Comparison of ENCODE assay signal across 27 mouse cellular contexts in the genomic region with DNA sequence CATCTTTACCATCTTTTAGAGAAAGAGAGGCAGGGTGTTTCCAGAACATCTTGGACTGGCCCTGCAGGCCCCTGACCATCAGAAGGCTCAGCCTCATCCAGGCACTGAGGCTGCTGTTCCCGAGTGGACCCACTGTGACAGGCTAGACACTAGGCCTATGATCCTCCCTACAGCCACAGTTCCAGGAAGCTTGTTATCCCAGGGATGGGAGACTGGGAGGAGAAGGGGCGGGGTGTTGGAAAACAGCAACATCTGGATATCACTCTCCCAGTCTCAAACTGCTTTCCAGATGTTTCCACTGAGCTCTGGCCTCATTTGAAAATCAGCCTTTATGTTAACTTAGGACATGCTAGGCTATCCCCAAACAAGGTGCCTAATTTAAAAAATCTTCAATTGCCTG.
DNase-seq lines count a peak whose midpoint lies in the region; ATAC-seq and TF ChIP-seq lines count a peak whose summit lies in the region.
"Had no signal": no experiment of that assay in that cellular context is flagged by ENCODE, and none has a peak within 500 bp of the region (broad histone marks: within the 10 kb centered on the region; RNA-seq: fewer than 3 reads in every experiment).

No protein-coding gene starts in this region.

- no peak for TF ChIP-seq EP300 in lung, postnatal 0 days (IDR thresholded peaks at IDR 0.05)

- ATAC-seq in lung, postnatal 0 days, result no peak; the same call in 1 of the 2 replicates
- ATAC-seq in limb, embryonic 14.5 days (ENCODE audit: low FRiP score, low read depth), result peak; percentile 68; the same call in 1 of the 2 replicates
- ATAC-seq in midbrain, embryonic 14.5 days (ENCODE audit: low FRiP score, low TSS enrichment), result no peak
- no peak for ATAC-seq in frontal cortex, adult (ENCODE audit: low TSS enrichment)
- ATAC-seq: activated CD4-positive, CD25-positive, alpha-beta regulatory T cell, adult 4 months; forebrain, embryonic 13.5 days had no signal

- no peaks in the 10 kb centered on the region for H3K9me3 ChIP-seq in lung, postnatal 0 days (ENCODE audit: low read length)
- H3K9me3 ChIP-seq in limb, embryonic 14.5 days (ENCODE audit: control insufficient read depth, low read length), result no peaks in the 10 kb centered on the region
- no peaks in the 10 kb centered on the region for H3K9me3 ChIP-seq in midbrain, embryonic 14.5 days (ENCODE audit: control insufficient read depth, low read length)
- H3K9me3 ChIP-seq: forebrain, embryonic 13.5 days; heart, embryonic 13.5 days; hindbrain, embryonic 12.5 days; kidney, embryonic 15.5 days; liver, embryonic 15.5 days; neural tube, embryonic 15.5 days had no signal

- no peak overlapping the region for H3K9ac ChIP-seq in lung, postnatal 0 days (replicated peaks; ENCODE audit: low read depth)
- H3K9ac ChIP-seq in limb, embryonic 14.5 days (ENCODE audit: low read depth, low read length, severe bottlenecking), result no peak overlapping the region
- no peak overlapping the region for H3K9ac ChIP-seq in midbrain, embryonic 14.5 days (replicated peaks; ENCODE audit: low read length)
- H3K9ac ChIP-seq: forebrain, embryonic 13.5 days; heart, embryonic 13.5 days; hindbrain, embryonic 12.5 days; kidney, embryonic 15.5 days; liver, embryonic 15.5 days; neural tube, embryonic 15.5 days had no signal

- H3K36me3 ChIP-seq in lung, postnatal 0 days (ENCODE audit: insufficient read depth, low read length), result no peaks in the 10 kb centered on the region
- no peaks in the 10 kb centered on the region for H3K36me3 ChIP-seq in limb, embryonic 14.5 days (ENCODE audit: control insufficient read depth, insufficient read depth, low read length)
- no peaks in the 10 kb centered on the region for H3K36me3 ChIP-seq in midbrain, embryonic 14.5 days (ENCODE audit: control insufficient read depth, insufficient read depth, low read length)
- H3K36me3 ChIP-seq: heart, embryonic 13.5 days; hindbrain, embryonic 12.5 days; kidney, embryonic 15.5 days; liver, embryonic 15.5 days had no signal

- no peak overlapping the region for H3K4me2 ChIP-seq in lung, postnatal 0 days (replicated peaks; ENCODE audit: low read depth, low read length)
- no peak overlapping the region for H3K4me2 ChIP-seq in limb, embryonic 14.5 days (replicated peaks; ENCODE audit: low read depth, low read length, severe bottlenecking)
- no peak overlapping the region for H3K4me2 ChIP-seq in midbrain, embryonic 14.5 days (ENCODE audit: low read length)
- H3K4me2 ChIP-seq: forebrain, embryonic 13.5 days; heart, embryonic 13.5 days; hindbrain, embryonic 12.5 days; kidney, embryonic 15.5 days; liver, embryonic 15.5 days; midbrain, embryonic 11.5 days; neural tube, embryonic 15.5 days had no signal

- 48% methylated on average over 2 of the region's 2 CpGs for WGBS in lung, postnatal 0 days
- WGBS in limb, embryonic 14.5 days, result 17% methylated on average over 2 of the region's 2 CpGs
- WGBS in midbrain, embryonic 14.5 days, result 83% methylated on average over 2 of the region's 2 CpGs

- no peaks in the 10 kb centered on the region for H3K27me3 ChIP-seq in lung, postnatal 0 days (replicated peaks; ENCODE audit: insufficient read depth, low read length)
- no peaks in the 10 kb centered on the region for H3K27me3 ChIP-seq in limb, embryonic 14.5 days (ENCODE audit: control insufficient read depth, insufficient read depth, low read length)
- H3K27me3 ChIP-seq in midbrain, embryonic 14.5 days (ENCODE audit: control insufficient read depth, insufficient read depth, low read length), result no peaks in the 10 kb centered on the region
- H3K27me3 ChIP-seq: forebrain, embryonic 13.5 days; heart, embryonic 13.5 days; kidney, embryonic 15.5 days; liver, embryonic 15.5 days; neural tube, embryonic 15.5 days had no signal

- intact Hi-C loops in gastrocnemius, adult 2 months (cut with DNase I), result no loop called here

- DNase-seq in gastrocnemius, adult 2 months, result peak; percentile 24
- DNase-seq in gastrocnemius, postnatal 10 days, result no peak
- DNase-seq in lung, postnatal 0 days (ENCODE audit: low spot score), result peak; percentile 12
- no peak for DNase-seq in lung, postnatal 14 days
- DNase-seq in limb, embryonic 14.5 days (ENCODE audit: low spot score), result peak; percentile 41
- DNase-seq in midbrain, embryonic 14.5 days, result no peak
- DNase-seq: adrenal gland, postnatal 10 days; cerebellum, adult 18-20 months; cerebellum, postnatal 14 days; heart, postnatal 14 days; kidney, adult 11 months; kidney, postnatal 36 days; liver; right cerebral cortex, adult 18-20 months; right cerebral cortex, postnatal 4 days; thymus, adult 18-20 months; thymus, postnatal 36 days had no signal

- TF ChIP-seq POLR2A in limb, embryonic 14.5 days (IDR thresholded peaks at IDR 0.05; ENCODE audit: borderline replicate concordance, extremely low read depth, insufficient read depth, insufficient read length), result no peak

- no peaks in the 10 kb centered on the region for H3K4me1 ChIP-seq in lung, postnatal 0 days (ENCODE audit: insufficient read depth, low read depth, low read length)
- 0 out of 2 replicates have a peak, but pooled peaks cover 5% of the 10 kb centered on the region for H3K4me1 ChIP-seq in limb, embryonic 14.5 days (ENCODE audit: control insufficient read depth, insufficient read depth, low read length)
- H3K4me1 ChIP-seq in midbrain, embryonic 14.5 days (ENCODE audit: control insufficient read depth, insufficient read depth, low read length), result no peaks in the 10 kb centered on the region
- H3K4me1 ChIP-seq: forebrain, embryonic 13.5 days; heart, embryonic 13.5 days; hindbrain, embryonic 12.5 days; kidney, embryonic 15.5 days; liver, embryonic 15.5 days had no signal

- H3K27ac ChIP-seq in gastrocnemius, adult 2 months, result peak overlapping the region; percentile 58
- no peak overlapping the region for H3K27ac ChIP-seq in lung, postnatal 0 days (ENCODE audit: low read length)
- H3K27ac ChIP-seq in limb, embryonic 14.5 days (replicated peaks; ENCODE audit: low read depth, low read length), result 0 out of 2 replicates have a peak overlapping the region, but pooled peaks have one; percentile 33
- no peak overlapping the region for H3K27ac ChIP-seq in midbrain, embryonic 14.5 days (replicated peaks; ENCODE audit: low read depth, low read length)
- H3K27ac ChIP-seq: forebrain, embryonic 13.5 days; heart, embryonic 13.5 days; hindbrain, embryonic 12.5 days; kidney, embryonic 15.5 days; liver, embryonic 15.5 days; neural tube, embryonic 15.5 days had no signal

- peak overlapping the region; percentile 40 for H3K4me3 ChIP-seq in gastrocnemius, adult 2 months
- H3K4me3 ChIP-seq in lung, postnatal 0 days (ENCODE audit: low read depth, low read length), result no peak overlapping the region
- H3K4me3 ChIP-seq in limb, embryonic 14.5 days (replicated peaks; ENCODE audit: low read length), result no peak overlapping the region
- H3K4me3 ChIP-seq in midbrain, embryonic 14.5 days (replicated peaks; ENCODE audit: low read depth, low read length), result no peak overlapping the region
- H3K4me3 ChIP-seq: erythroblast, embryonic 14.5 days; forebrain, embryonic 13.5 days; heart, embryonic 13.5 days; hindbrain, embryonic 12.5 days; kidney, embryonic 15.5 days; liver, embryonic 15.5 days; neural tube, embryonic 15.5 days had no signal

- no peak for TF ChIP-seq CTCF in gastrocnemius, adult 2 months (IDR thresholded peaks at IDR 0.05)
- TF ChIP-seq CTCF in lung, postnatal 0 days (IDR thresholded peaks at IDR 0.05), result no peak

Comparison
In these comparisons a context has a peak if more than half of its experiments do, and no peak if none do; other contexts are left out.
1. DNase-seq: peak in gastrocnemius, adult 2 months (single experiment), lung, postnatal 0 days (single experiment) and limb, embryonic 14.5 days (single experiment); none in gastrocnemius, postnatal 10 days (single experiment), lung, postnatal 14 days (single experiment) and midbrain, embryonic 14.5 days (single experiment).
2. H3K27ac ChIP-seq: peak in gastrocnemius, adult 2 months (single experiment) and limb, embryonic 14.5 days (single experiment); none in lung, postnatal 0 days (single experiment) and midbrain, embryonic 14.5 days (single experiment).